Mouse (Mus musculus) G1E (cell line): ENCODE data around the gene Serinc1.

Experiments
- CTCF ChIP-seq: IDR thresholded peaks from 2 replicates; pipeline ENCODE4 v1.5.1; 2012; ENCODE audit warnings: low read depth, low read length, inconsistent platforms, mixed read lengths
- GATA2 ChIP-seq: IDR thresholded peaks from 2 replicates; pipeline ENCODE4 v1.6.1; 2012; ENCODE audit warnings: low read depth, low read length, inconsistent platforms, borderline replicate concordance
- POLR2AphosphoS5 ChIP-seq: IDR thresholded peaks from 2 replicates; pipeline ENCODE4 v1.6.1; 2012; ENCODE audit warnings: low read depth, low read length, inconsistent platforms; ENCODE audit not compliant: insufficient replicate concordance
- TAL1 ChIP-seq: conservative IDR thresholded peaks from 2 replicates; pipeline ENCODE4 v1.6.1; 2012; ENCODE audit warnings: low read depth, low read length, inconsistent platforms, mixed read lengths

GRCm38 (mm10) chr10:57572130-57572529 is 39.8 kb upstream of the Serinc1 start:
- TF ChIP-seq CTCF = no peak
- no peak for TF ChIP-seq POLR2AphosphoS5
- TF ChIP-seq TAL1 = no peak
- no peak for TF ChIP-seq GATA2
